Mouse (Mus musculus): ENCODE data around the gene 2310079G19Rik. TPM values are rescaled to one million over a fixed set of nuclear protein-coding genes. Genes with fewer than 3 reads are reported as not detected.

Gene 2310079G19Rik
- polyA plus RNA-seq (2014; fragmentation: Illumina TruSeq; extraction: RNeasy Lipid Tissue Mini Kit (QIAGEN cat#74804); ENCODE audit: low read depth, low replicate concordance): not detected

DNA sequence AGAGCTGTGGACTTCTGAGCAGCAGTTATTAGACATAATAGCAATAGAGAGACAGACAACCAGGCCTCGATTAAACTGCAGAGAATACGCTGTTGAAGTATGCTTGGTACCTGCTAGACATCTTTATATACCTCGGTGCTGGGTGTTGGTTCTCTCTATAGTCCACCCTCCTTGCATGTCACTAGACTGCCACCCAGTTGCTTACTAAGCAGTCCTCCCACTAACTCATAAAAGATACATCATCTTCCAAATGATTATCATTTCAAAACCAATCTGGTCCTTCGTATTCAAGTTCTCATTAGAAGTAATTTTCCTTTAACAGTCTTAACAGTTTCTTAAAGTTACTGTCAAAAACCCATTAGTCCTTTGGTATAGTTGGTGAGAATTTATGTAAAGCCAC, at the start of gene 2310079G19Rik:
2310079G19Rik (minus strand) TSS at position 101 of the 400 bp plus-strand sequence.

GRCm38 (mm10) chr16:88671571-88671970, 44.1 kb upstream of the 2310079G19Rik start, which contains the start of gene Krtap27-1:
Krtap27-1 (minus strand) TSS chr16:88671671.

GRCm38 (mm10) chr16:88647358-88647846, 19.9 kb upstream of the 2310079G19Rik start, which contains the start of gene Krtap26-1:
Krtap26-1 (minus strand) TSS chr16:88647796.

GRCm38 (mm10) chr16:88611922-88612321, 15.5 kb downstream of the 2310079G19Rik start, which contains the start of gene Krtap24-1:
Krtap24-1 (minus strand) TSS chr16:88612279.

Other genes starting within 250 kb of the 2310079G19Rik start
- not detected for gene Cldn17, start 120.7 kb downstream of the 2310079G19Rik start, polyA plus RNA-seq (2014; fragmentation: Illumina TruSeq; extraction: RNeasy Lipid Tissue Mini Kit (QIAGEN cat#74804); ENCODE audit: low read depth, low replicate concordance)
- gene Cldn8, start 64.5 kb downstream of the 2310079G19Rik start, polyA plus RNA-seq (2014; fragmentation: Illumina TruSeq; extraction: RNeasy Lipid Tissue Mini Kit (QIAGEN cat#74804); ENCODE audit: low read depth, low replicate concordance): 46.2 TPM
- not detected for gene Krtap24-1, start 15.4 kb downstream of the 2310079G19Rik start, polyA plus RNA-seq (2014; fragmentation: Illumina TruSeq; extraction: RNeasy Lipid Tissue Mini Kit (QIAGEN cat#74804); ENCODE audit: low read depth, low replicate concordance)
- gene Krtap26-1, start 20.1 kb upstream of the 2310079G19Rik start, polyA plus RNA-seq (2014; fragmentation: Illumina TruSeq; extraction: RNeasy Lipid Tissue Mini Kit (QIAGEN cat#74804); ENCODE audit: low read depth, low replicate concordance): not detected
- not detected for gene Krtap27-1, start 44.0 kb upstream of the 2310079G19Rik start, polyA plus RNA-seq (2014; fragmentation: Illumina TruSeq; extraction: RNeasy Lipid Tissue Mini Kit (QIAGEN cat#74804); ENCODE audit: low read depth, low replicate concordance)
- not detected for gene 2310061N02Rik, start 80.3 kb upstream of the 2310079G19Rik start, polyA plus RNA-seq (2014; fragmentation: Illumina TruSeq; extraction: RNeasy Lipid Tissue Mini Kit (QIAGEN cat#74804); ENCODE audit: low read depth, low replicate concordance)
- not detected for gene Krtap13-1, start 101.2 kb upstream of the 2310079G19Rik start, polyA plus RNA-seq (2014; fragmentation: Illumina TruSeq; extraction: RNeasy Lipid Tissue Mini Kit (QIAGEN cat#74804); ENCODE audit: low read depth, low replicate concordance)
- not detected for gene Krtap13, start 124.0 kb upstream of the 2310079G19Rik start, polyA plus RNA-seq (2014; fragmentation: Illumina TruSeq; extraction: RNeasy Lipid Tissue Mini Kit (QIAGEN cat#74804); ENCODE audit: low read depth, low replicate concordance)
- gene 2310034C09Rik, start 131.2 kb upstream of the 2310079G19Rik start, polyA plus RNA-seq (2014; fragmentation: Illumina TruSeq; extraction: RNeasy Lipid Tissue Mini Kit (QIAGEN cat#74804); ENCODE audit: low read depth, low replicate concordance): not detected
- not detected for gene 2310057N15Rik, start 146.5 kb upstream of the 2310079G19Rik start, polyA plus RNA-seq (2014; fragmentation: Illumina TruSeq; extraction: RNeasy Lipid Tissue Mini Kit (QIAGEN cat#74804); ENCODE audit: low read depth, low replicate concordance)
- gene Gm5965, start 150.2 kb upstream of the 2310079G19Rik start, polyA plus RNA-seq (2014; fragmentation: Illumina TruSeq; extraction: RNeasy Lipid Tissue Mini Kit (QIAGEN cat#74804); ENCODE audit: low read depth, low replicate concordance): not detected
- gene Gm20741, start 184.6 kb upstream of the 2310079G19Rik start, polyA plus RNA-seq (2014; fragmentation: Illumina TruSeq; extraction: RNeasy Lipid Tissue Mini Kit (QIAGEN cat#74804); ENCODE audit: low read depth, low replicate concordance): not detected
- not detected for gene Krtap15, start 192.5 kb upstream of the 2310079G19Rik start, polyA plus RNA-seq (2014; fragmentation: Illumina TruSeq; extraction: RNeasy Lipid Tissue Mini Kit (QIAGEN cat#74804); ENCODE audit: low read depth, low replicate concordance)
- gene Krtap14, start 198.5 kb upstream of the 2310079G19Rik start, polyA plus RNA-seq (2014; fragmentation: Illumina TruSeq; extraction: RNeasy Lipid Tissue Mini Kit (QIAGEN cat#74804); ENCODE audit: low read depth, low replicate concordance): not detected
- not detected for gene Krtap19-1, start 241.7 kb upstream of the 2310079G19Rik start, polyA plus RNA-seq (2014; fragmentation: Illumina TruSeq; extraction: RNeasy Lipid Tissue Mini Kit (QIAGEN cat#74804); ENCODE audit: low read depth, low replicate concordance)
- gene Krtap19-2, start 246.6 kb upstream of the 2310079G19Rik start, polyA plus RNA-seq (2014; fragmentation: Illumina TruSeq; extraction: RNeasy Lipid Tissue Mini Kit (QIAGEN cat#74804); ENCODE audit: low read depth, low replicate concordance): not detected

Data from adipose tissue, adult 10 weeks (tissue).